Mouse (Mus musculus) forebrain, postnatal 0 days (tissue): ENCODE data around the gene Ccser1. TPM values are rescaled to one million over a fixed set of nuclear protein-coding genes. Genes with fewer than 3 reads are reported as not detected.

Experiments
- ATAC-seq: fragments of 200-750 bp; cut with Nextera tagmentation; 2 replicates; pipeline ENCODE4 v1.8.0; 2017; ENCODE audit warnings: mild to moderate bottlenecking, moderate library complexity
- DNase-seq: peaks from one replicate; pipeline ENCODE4 v3.0.0-alpha.2; 2015
- H3K27ac ChIP-seq: fragments of 300-500 bp; sonication (generic); 2 replicates; pipeline ENCODE4 v1.5.1; 2014; ENCODE audit warnings: low read depth, mild to moderate bottlenecking, antibody characterized with exemption, low read length, moderate library complexity, mixed read lengths
- H3K27me3 ChIP-seq: fragments of 300-500 bp; sonication (generic); 2 replicates; pipeline ENCODE4 v1.6.1; 2014; ENCODE audit warnings: mild to moderate bottlenecking, low read length, mixed read lengths; ENCODE audit not compliant: insufficient read depth
- H3K36me3 ChIP-seq: fragments of 300-500 bp; sonication (generic); 2 replicates; pipeline ENCODE4 v1.6.1; 2014; ENCODE audit warnings: mild to moderate bottlenecking, moderate library complexity; ENCODE audit not compliant: insufficient read depth
- H3K4me1 ChIP-seq: fragments of 300-500 bp; sonication (generic); 2 replicates; pipeline ENCODE4 v1.6.1; 2014; ENCODE audit warnings: antibody characterized with exemption; ENCODE audit not compliant: insufficient read depth
- H3K4me2 ChIP-seq: fragments of 300-500 bp; sonication (generic); 2 replicates; pipeline ENCODE4 v1.6.1; 2014; ENCODE audit warnings: low read depth, mild to moderate bottlenecking, moderate library complexity
- H3K4me3 ChIP-seq: fragments of 300-500 bp; sonication (generic); 2 replicates; pipeline ENCODE4 v1.5.1; 2014; ENCODE audit warnings: low read depth, low read length, mixed read lengths
- H3K9ac ChIP-seq: fragments of 300-500 bp; sonication (generic); 2 replicates; pipeline ENCODE4 v1.6.1; 2014; ENCODE audit warnings: mild to moderate bottlenecking
- H3K9me3 ChIP-seq: fragments of 300-500 bp; sonication (generic); 2 replicates; pipeline ENCODE4 v1.6.1; 2016; ENCODE audit warnings: low read length
- CTCF ChIP-seq: sonication (generic); IDR thresholded peaks from 2 replicates; pipeline ENCODE4 v1.5.1; 2016; ENCODE audit warnings: antibody characterized with exemption, control low read depth, low read depth
- WGBS: fragments of 180-500 bp; shearing (Covaris S2); extraction: QIAGEN DNeasy Blood & Tissue Kit; methylation state at CpG from one replicate; pipeline ENCODE4 v1.1.7; 2014; 5-methylcytosine and 5-hydroxymethylcytosine counted together
- polyA plus RNA-seq: library from polyadenylated mRNA; unstranded; fragments of >200 nt; fragmentation: Nextera tagmentation; extraction: Ambion mirVana; gene quantifications from 2 replicates; pipeline ENCODE4 v1.2.1, GENCODE M21; 2015
- total RNA-seq: library from RNA; depleted of rRNA; stranded (reverse); fragments of >200 nt; gene quantifications from 2 replicates; pipeline ENCODE4 v1.2.3, GENCODE M21; 2014

The Ccser1 gene
- total and polyA plus RNA-seq, 2 experiments from 2014 or later = 14.4 to 58.1 TPM

DNA sequence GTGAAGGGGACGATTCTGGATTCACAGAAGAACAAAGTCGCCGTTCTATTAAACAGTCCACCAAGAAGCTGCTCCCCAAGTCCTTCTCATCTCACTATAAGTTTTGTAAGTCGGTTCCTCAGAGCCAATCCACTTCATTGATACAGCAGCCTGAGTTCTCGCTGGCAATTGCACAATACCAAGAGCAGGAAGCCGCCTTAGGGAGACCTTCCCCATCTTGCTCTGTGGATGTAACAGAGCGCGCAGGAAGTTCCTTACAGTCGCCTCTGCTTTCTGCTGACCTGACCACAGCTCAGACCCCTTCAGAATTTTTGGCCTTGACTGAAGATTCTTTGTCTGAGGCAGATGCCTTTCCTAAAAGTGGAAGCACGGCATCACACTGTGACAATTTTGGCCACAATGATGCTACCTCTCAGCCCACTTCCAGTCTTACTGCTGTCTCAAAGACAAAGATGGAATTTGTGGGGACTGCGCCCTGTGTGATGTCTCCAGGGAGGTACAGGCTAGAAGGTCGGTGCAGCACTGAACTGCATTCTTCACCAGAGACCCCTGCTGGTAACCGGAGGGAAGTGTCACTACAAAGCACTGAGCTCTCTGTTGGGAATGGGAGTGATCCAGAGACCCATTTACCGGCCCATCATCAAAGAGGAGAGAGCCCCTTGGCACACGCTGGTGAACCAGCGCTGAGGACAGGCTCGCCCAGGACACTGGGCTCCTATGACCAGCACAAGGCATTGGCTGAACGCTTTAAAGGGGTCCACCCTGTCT is 131.4 kb downstream of the Ccser1 start:
- Histone ChIP-seq H3K27me3 (no peaks in the 10 kb centered on the region), H3K4me3 (no peak overlapping the region), H3K36me3 (no peaks in the 10 kb centered on the region), H3K4me1 (no peaks in the 10 kb centered on the region), H3K9ac (no peak overlapping the region), H3K4me2 (no peak overlapping the region), H3K27ac (no peak overlapping the region), H3K9me3 (no peaks in the 10 kb centered on the region)
- no peak for ATAC-seq
- 88% methylated on average over 18 of the region's 18 CpGs for WGBS
- DNase-seq = no peak
- 0 out of 2 replicates have a peak, but pooled peaks have one; percentile 30 for TF ChIP-seq CTCF

DNA sequence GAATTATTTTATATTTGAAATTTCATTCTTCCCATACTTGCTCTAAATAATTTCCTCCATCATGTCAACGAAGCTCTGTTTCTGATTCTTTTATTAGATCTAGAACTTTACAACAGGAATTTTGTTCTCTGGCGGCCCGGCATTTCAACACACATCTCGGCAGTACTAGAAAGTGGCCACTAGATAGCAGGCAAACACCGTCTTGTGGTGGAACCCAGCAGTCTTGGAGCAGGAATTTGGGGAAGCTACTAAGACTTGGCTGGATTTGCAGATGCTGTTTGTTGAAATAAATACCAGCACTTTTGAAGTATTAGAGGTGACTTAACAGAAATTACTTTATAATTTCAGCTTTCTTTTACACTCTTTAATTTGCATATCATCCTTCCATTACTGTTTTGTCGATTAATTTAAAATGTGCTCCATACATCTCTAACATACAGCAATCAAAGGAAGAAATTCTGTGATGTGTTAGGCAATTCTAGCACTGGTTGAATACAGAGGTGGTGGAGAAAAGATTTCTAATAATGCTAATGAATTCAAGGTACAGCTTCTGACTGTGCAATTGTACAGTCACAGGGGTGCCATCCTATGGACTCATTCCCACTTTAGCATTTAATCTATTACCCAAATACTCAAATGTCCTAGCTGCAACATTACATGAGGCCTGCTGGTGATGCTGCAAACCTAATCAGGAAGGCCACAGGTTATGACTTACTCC is 135.9 kb downstream of the Ccser1 start:
- Histone ChIP-seq H3K27me3 (no peaks in the 10 kb centered on the region), H3K4me3 (no peak overlapping the region), H3K9ac (no peak overlapping the region), H3K36me3 (no peaks in the 10 kb centered on the region), H3K4me2 (no peak overlapping the region), H3K9me3 (no peaks in the 10 kb centered on the region), H3K27ac (no peak overlapping the region), H3K4me1 (no peaks in the 10 kb centered on the region)
- TF ChIP-seq CTCF = peak; percentile 89
- DNase-seq (peak; percentile 81), ATAC-seq (peak; percentile 93)
- 19% methylated on average over 6 of the region's 6 CpGs for WGBS

DNA sequence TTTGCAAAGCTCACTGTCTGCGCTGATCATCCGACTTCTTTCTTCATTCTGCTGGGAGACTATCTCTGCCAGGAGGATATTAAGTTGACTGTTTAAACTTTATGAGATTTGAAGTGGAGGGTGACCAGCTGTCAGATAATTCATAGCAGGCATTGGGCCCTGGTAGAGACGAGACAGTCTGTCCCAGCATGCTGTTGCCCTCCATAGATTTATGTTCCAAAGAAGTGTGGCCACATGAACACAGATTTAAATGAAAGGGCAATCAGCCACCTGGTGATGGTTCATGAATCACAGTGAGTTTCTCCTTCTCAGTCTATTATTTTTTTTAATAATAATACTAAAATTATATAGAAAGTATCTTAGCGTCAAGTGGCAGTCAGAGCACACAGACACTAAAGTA is 140.7 kb downstream of the Ccser1 start:
- Histone ChIP-seq H3K4me3 (no peak overlapping the region), H3K4me2 (no peak overlapping the region), H3K4me1 (no peaks in the 10 kb centered on the region), H3K27ac (no peak overlapping the region), H3K27me3 (no peaks in the 10 kb centered on the region), H3K9me3 (no peaks in the 10 kb centered on the region), H3K9ac (no peak overlapping the region), H3K36me3 (no peaks in the 10 kb centered on the region)
- DNase-seq = no peak
- 61% methylated on average over 4 of the region's 4 CpGs for WGBS
- TF ChIP-seq CTCF = no peak
- no peak for ATAC-seq

DNA sequence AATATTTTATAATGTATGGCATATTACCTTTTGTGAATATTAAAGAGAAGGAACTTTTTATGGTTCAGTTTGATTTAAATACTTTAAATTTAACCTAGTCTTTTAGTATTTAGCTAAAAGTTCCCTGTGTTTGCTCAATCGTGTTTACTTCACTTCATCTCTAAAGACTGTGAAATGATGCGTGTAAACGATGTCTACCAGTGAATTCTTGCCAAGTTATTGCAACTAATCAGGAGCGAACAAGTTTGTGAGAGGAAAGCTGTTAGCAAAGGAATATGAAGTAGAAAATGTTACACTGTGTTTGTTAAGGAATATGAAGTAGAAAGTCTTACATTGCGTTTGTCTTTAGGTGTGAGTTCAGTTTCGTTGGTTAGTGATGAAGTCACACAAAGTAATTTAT is 142.2 kb downstream of the Ccser1 start:
- H3K27ac ChIP-seq = no peak overlapping the region
- WGBS = 51% methylated on average over 6 of the region's 6 CpGs
- no peak overlapping the region for H3K4me2 ChIP-seq
- H3K27me3 ChIP-seq = no peaks in the 10 kb centered on the region
- no peak overlapping the region for H3K4me3 ChIP-seq
- ATAC-seq (no peak), DNase-seq (no peak)
- no peaks in the 10 kb centered on the region for H3K36me3 ChIP-seq
- no peak for TF ChIP-seq CTCF
- H3K9ac ChIP-seq = no peak overlapping the region
- no peaks in the 10 kb centered on the region for H3K9me3 ChIP-seq
- no peaks in the 10 kb centered on the region for H3K4me1 ChIP-seq

DNA sequence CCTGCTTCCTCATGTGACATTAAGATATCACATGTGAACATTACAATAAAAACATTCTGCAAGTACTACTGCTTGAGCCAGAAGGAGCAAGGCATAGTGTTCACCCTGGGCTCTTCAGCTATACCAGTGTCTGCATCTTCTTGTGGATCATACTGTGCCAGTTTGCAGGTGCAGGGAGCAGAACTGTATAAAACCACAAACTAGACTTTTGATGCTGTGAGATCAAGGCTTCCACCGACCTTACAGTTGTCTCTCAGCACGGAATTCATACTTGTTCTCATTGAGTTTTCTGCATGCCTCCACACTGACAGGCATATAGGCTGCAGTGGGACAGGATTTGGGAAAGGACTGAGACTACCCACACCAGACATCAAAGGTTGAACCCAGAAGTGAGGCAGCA is 146.0 kb downstream of the Ccser1 start:
- 83% methylated on average over 2 of the region's 2 CpGs for WGBS
- no peaks in the 10 kb centered on the region for H3K9me3 ChIP-seq

DNA sequence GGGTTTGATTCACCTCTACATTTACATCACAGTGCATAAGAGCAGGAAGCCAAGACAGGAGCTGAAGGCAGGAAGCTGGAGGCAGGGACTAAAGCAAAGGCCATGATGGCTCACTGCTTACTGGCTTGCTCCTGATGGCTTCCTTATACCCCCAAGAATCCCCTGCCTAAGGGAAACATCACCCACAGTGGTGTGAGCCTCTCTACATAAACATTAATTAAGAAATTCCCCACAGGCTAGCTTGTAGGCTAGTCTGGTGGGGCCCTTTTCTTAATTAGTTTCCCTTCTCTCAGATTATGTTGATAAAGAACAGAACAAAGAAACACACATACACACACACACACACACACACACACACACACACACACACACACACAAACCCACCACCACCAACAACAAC is 148.9 kb downstream of the Ccser1 start:
- H3K36me3 ChIP-seq = no peaks in the 10 kb centered on the region
- DNase-seq = no peak
- TF ChIP-seq CTCF = no peak

More for the DNA sequence above, 146.0 kb downstream of the Ccser1 start:
- Histone ChIP-seq H3K4me3 (no peak overlapping the region), H3K36me3 (no peaks in the 10 kb centered on the region), H3K27me3 (no peaks in the 10 kb centered on the region), H3K27ac (no peak overlapping the region), H3K4me1 (no peaks in the 10 kb centered on the region), H3K9ac (no peak overlapping the region), H3K4me2 (no peak overlapping the region)
- no peak for TF ChIP-seq CTCF
- no peak for DNase-seq
- no peak for ATAC-seq

More for the DNA sequence above, 148.9 kb downstream of the Ccser1 start:
- Histone ChIP-seq H3K4me2 (no peak overlapping the region), H3K9me3 (no peaks in the 10 kb centered on the region), H3K4me3 (no peak overlapping the region), H3K27me3 (no peaks in the 10 kb centered on the region), H3K9ac (no peak overlapping the region), H3K27ac (no peak overlapping the region), H3K4me1 (no peaks in the 10 kb centered on the region)
- no peak for ATAC-seq
